Mouse (Mus musculus) ES-Bruce4 (cell line): ENCODE measurements around the gene Irf8.

Experiments used
- CTCF ChIP-seq: IDR thresholded peaks from one replicate; pipeline ENCODE4 v1.8.1; 2011; ENCODE audit warnings: low read depth, low read length
- EP300 ChIP-seq: IDR thresholded peaks from 2 replicates; pipeline ENCODE4 v1.6.1; 2011; ENCODE audit warnings: low read depth, low read length; ENCODE audit not compliant: insufficient read depth
- POLR2A ChIP-seq: IDR thresholded peaks from one replicate; pipeline ENCODE4 v1.8.1; 2011; ENCODE audit warnings: low read length; ENCODE audit not compliant: insufficient read depth

DNA sequence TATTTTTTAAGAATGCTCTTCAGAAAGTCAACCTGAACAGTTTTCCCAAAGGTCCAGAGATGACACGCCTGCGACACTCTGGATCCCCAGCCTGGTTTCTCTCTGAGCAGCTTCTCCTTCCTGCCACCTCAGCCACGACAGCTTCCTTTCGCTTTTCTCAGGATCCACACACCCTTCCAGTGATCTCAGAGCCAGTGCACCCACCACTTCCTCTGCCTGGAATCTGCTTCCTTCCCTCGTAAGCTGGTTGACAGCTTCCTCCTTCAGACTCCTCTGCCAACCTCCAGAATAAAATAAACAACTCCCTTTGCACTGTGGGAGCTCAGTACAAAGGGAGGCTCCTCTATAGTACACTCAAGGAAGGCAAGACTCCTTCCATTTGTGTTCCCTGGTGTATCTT lies 27.1 kb downstream of the Irf8 start:
- TF ChIP-seq POLR2A = no peak
- TF ChIP-seq CTCF = no peak
- no peak for TF ChIP-seq EP300
